Mouse (Mus musculus) G1E (cell line): ENCODE results near the gene Kynu.

ENCODE experiments used
- CTCF ChIP-seq: IDR thresholded peaks from 2 replicates; pipeline ENCODE4 v1.5.1; 2012; ENCODE audit warnings: low read depth, low read length, inconsistent platforms, mixed read lengths
- POLR2AphosphoS5 ChIP-seq: IDR thresholded peaks from 2 replicates; pipeline ENCODE4 v1.6.1; 2012; ENCODE audit warnings: low read depth, low read length, inconsistent platforms; ENCODE audit not compliant: insufficient replicate concordance
- TAL1 ChIP-seq: conservative IDR thresholded peaks from 2 replicates; pipeline ENCODE4 v1.6.1; 2012; ENCODE audit warnings: low read depth, low read length, inconsistent platforms, mixed read lengths

DNA sequence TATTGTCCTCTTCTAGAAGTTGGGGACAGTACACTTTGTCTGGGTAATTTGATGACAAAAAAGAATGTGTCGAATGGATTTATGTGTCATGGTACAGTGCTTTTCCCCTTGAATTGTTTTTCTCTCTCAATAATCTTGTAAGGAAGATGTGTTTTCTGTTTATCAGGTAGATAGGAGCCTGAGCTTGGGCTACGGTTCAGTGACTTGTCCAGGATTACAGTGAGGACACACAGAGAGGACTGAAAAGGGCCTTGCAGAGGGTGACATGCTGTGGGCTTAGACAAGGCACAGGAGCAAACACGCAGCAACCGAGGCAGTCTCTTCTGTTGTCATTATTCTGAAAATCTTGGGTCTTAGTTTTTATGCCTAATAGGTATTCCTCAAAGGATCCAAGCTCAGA is 913 bp upstream of the Kynu start:
- TF ChIP-seq TAL1 (no peak), CTCF (no peak), POLR2AphosphoS5 (no peak)
